Mouse (Mus musculus) right cerebral cortex, postnatal 10 days (tissue): ENCODE data around the gene Gm49486.

Experiments
- DNase-seq, 2 experiments: peaks; one replicate each; pipeline ENCODE4 v3.0.0; 2021; ENCODE audit warnings: low spot score in 2 of 2

The Gm49486 gene

DNA sequence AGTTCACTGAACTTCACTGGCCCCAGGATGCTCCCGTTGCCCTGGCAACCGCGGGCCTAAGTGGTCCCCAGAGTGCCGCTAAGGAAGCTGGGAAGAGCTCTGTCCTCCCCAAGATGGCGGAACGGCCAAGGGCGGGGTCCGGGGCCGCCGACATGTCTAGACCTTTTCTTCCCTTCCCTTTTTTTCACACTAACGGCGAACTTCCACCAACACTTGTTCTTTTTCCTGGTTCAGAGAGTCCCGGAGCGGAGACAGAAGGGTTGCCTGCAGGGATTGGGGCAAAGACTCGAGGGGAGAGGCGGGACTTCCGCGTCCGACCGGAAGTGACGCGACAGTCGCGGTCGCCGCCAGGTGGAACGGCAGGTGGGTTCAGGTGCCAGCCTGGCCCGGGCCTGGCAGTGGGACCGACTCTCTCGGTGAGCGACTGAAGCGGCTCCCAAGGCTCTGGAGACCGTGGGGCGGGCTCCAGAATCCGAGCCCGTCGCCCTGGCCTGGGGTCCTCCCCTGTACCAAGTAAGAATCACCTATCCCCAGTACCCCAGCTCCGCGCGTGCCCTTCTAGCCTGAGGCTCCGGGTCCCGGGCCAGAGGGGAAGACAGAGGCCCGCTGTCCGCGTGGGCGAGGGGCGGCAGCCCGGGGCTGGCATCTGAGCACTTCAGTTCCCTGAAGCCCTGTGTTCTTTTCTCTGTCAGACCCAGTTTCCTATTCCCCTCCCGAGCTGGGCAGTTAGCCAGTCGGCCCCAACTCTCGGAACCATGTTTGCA, at the start of gene Gm49486, which contains the start of gene Pick1:
Gm49486 (plus strand) TSS at position 334 of the 764 bp plus-strand sequence.
Pick1 (plus strand) TSS at position 116 of the 764 bp plus-strand sequence.
- DNase-seq: peak; percentile 88 to 90

- no peak for DNase-seq
Observed at GRCm38 (mm10) chr15:79185213-79185612, 44.0 kb upstream of the Gm49486 start.

- no peak for DNase-seq
Observed at GRCm38 (mm10) chr15:79187819-79188218, 41.4 kb upstream of the Gm49486 start.

- DNase-seq: no peak
Observed at GRCm38 (mm10) chr15:79191426-79191825, 37.8 kb upstream of the Gm49486 start.

DNA sequence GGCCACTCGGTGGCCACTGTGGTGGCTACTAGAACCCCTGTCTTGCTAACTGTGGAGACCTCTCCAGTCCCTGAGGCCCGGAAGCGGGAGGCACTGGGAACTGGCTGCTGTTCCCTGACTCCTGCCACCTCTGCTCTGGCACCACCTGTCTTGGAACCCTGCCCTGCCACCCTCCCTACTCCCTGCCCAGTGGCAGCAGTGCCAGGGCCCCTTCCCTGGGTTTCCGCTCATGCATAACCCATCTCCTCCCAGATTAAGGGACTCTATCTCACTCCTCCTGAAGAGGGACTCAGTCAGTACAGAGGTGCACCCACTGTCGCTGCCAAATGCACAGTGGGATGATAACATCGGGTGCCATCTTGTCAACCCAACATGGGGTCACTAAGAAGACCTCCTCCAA, 36.7 kb upstream of the Gm49486 start:
- DNase-seq: peak in 1 of 2 experiments; percentile 46

DNA sequence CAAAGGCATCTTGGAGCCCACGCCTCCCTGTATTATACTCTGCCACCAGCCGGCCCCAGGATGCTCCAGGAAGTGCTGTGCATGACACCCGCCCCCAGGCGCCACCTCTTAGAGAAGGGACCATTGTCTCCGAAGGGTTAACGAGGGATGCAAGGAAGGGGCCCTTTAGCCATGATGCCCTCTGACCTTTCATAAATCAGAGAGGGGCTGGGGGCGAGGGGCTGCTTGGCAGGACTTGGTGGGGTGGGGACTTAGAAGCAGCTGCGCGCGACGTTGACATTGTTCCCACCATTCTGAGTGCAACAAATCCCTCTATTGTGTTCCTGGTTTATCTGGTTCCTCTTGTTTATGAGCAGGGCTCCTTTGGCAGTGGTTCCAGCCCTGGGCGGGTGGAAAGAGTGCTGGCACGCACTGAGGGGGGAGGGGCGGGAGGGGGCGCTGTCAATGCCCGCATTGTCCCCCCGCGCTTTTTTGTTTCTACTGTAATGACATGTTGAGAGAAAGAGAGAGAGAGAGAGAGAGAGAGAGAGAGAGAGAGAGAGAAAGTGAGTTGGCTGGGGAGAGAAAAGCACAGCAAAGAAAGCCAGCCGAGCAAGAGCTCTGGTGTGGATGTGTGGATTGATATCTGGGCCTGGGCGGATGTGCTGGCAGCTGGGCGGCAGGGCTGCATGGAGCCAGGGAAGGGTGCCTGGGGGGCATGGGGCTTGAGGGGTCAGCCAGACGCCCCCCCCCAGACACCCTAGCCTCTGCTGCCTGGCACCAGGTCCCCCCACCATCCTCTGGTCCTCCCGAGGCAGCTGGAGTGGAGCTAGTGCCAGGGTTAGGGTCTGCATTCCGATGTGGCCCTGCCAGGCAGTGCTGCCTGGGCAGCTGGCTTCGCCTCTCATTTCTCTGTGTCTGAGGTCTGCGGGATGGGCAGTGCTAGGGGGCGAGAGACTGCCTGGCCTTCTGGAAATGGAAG, 36.0 kb upstream of the Gm49486 start:
- peak; percentile 76 to 79 for DNase-seq

DNA sequence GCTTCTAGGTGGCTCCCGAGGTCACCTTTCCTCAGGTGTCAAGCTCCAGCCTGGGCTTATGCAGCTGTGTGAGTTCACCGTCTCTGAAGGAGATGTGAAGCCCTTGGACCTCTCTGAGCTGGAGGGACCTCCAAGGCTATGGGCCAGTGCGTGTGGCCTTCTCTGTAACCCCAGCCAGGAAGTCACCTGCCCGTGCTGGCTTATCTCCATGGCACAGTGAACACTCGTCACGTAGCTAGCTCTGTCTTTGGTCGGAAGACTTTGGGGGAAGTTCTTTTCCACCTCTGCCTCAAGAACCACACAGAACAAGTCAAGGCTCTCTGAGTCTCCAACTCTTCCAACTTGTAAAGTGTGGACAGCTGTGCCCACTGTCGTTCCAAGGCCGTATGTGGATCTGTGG, 35.1 kb upstream of the Gm49486 start:
- no peak for DNase-seq

GRCm38 (mm10) chr15:79194946-79195345, 34.2 kb upstream of the Gm49486 start:
- DNase-seq: no peak

- no peak for DNase-seq
Observed at GRCm38 (mm10) chr15:79195492-79195891, 33.7 kb upstream of the Gm49486 start.

- DNase-seq: no peak
Observed at GRCm38 (mm10) chr15:79199390-79199976, 29.7 kb upstream of the Gm49486 start.

DNA sequence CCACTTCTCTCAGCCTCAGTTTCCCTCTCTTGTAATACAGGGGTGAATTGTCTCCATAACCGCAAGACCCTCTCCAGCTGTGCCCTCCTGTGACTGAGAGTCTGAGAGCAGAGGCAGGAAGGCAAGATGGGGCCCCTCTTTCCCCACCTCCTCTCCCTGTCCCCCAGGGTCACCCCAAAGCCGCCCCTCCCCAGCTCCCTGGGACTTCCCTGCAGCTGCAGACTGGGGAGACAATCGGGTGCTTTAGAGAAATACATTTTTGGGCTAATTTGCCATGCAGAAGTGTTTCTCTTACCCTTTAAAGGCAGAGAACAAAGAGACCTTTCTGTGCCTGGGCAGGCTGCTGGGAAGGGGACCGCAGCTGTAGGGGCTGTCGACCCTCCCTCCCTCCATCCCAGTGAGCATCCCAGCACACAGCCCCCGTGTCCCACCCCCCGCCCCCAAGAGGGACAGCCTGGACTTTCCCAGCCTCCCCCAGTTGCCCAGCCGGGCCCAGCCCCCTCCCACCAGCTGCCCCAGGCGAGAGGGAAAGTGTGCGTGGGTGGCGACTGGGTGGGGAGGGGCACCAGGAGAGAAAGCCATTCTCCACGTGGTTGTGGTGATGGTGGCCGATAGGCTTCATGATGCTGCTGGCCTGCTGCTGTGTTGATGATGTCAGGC, 27.6 kb upstream of the Gm49486 start:
- peak; percentile 74 to 75 for DNase-seq

DNA sequence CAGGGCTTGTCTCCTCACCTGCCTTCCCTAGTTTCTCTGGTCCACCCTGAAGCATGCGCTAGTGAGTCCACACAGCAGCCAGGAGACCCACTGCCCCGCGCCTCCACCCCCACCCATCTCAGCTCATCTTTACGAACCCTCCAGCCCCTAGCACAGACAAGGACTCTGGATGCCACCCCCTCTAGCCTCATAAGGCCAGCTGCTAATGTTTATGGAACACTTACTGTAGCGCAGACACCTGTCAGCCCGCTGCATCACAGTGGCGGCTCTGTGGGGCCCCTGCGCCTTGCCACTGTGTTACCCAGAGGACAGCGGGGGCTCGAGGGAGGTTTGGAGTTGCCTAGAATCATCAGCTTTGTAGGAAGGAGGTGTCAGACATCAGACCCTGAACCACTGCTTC, 26.6 kb upstream of the Gm49486 start:
- peak; percentile 50 to 61 for DNase-seq

- DNase-seq: no peak
Observed at GRCm38 (mm10) chr15:79208211-79208610, 21.0 kb upstream of the Gm49486 start.

- no peak for DNase-seq
Observed at GRCm38 (mm10) chr15:79208758-79209439, 20.3 kb upstream of the Gm49486 start.

DNA sequence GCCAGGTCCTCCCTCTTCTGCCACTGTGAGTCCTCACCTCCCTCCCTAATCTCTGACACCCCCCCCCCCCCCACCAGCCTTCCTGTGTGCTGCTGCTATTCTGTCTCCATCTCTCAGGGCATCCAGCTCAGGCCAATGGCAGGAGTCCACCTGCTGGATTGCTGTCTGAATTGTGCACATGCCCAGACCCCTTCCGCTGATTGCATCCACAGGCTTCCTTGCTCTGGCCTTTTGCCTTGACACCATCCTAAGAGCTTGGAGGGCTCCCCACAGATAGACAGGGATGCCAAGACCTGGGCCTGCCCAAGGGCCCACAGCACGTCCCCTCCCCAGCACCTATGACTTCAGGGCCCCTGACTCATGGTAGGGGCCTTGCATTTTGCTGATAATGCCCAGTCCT, 18.8 kb upstream of the Gm49486 start:
- DNase-seq: no peak

- DNase-seq: peak; percentile 55 to 56
Observed at GRCm38 (mm10) chr15:79212750-79213446, 16.3 kb upstream of the Gm49486 start.

DNA sequence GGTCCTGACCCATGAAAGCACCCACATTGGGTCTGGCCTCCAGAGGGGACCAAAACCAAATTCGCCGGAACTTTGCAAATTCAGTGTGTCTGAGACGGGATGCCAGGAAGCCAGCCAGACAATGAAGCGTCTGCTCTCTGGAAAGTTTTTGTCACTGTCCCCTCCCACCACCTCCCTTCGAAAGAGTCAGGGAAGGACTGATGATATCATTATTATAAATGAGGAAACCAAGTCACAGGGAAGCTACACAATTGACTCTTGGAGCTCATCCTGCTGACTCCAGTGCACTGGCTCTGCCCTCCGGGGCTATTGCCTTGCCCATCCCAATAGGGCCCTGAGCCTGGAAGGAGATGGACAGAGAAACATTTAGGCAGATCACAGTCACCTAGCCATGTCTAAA, 15.6 kb upstream of the Gm49486 start:
- no peak for DNase-seq

- DNase-seq: no peak
Observed at GRCm38 (mm10) chr15:79216191-79216590, 13.0 kb upstream of the Gm49486 start.

GRCm38 (mm10) chr15:79219572-79219971, 9.6 kb upstream of the Gm49486 start:
- DNase-seq: no peak

GRCm38 (mm10) chr15:79223641-79224040, 5.5 kb upstream of the Gm49486 start:
- DNase-seq: no peak
